Mouse (Mus musculus): ENCODE results near the gene Olfr907. TPM values are rescaled to one million over a fixed set of nuclear protein-coding genes. Genes with fewer than 3 reads are reported as not detected.

Gene Olfr907
- total RNA-seq (2023; ENCODE audit: inconsistent age), result not detected in 4 replicates

DNA sequence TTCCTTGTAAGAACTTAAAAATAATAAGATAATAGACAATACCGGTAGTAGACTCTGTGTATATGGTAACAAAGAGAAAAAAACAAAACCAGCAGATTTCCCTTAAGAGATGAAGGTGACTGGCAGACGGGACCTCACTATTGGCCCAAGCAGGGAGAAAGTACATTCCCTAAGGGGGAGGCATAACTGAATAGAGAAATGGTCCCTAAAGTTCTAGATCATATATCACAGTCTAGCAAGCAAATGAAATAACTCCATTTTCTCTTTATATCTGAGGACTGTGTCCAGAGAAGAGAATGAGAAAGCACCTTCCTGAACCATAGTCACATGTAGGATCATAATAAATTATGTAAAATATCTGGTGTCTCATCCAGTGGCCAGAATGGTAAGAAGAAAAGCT lies at the start of gene Olfr907:
Olfr907 (plus strand) TSS at position 301 of the 400 bp plus-strand sequence.

GRCm38 (mm10) chr9:38447352-38447751 lies 48.2 kb upstream of the Olfr907 start, which contains the start of gene Olfr902:
Gene Olfr902, plus strand, starts transcription at chr9:38447652.

GRCm38 (mm10) chr9:38462844-38463243 lies 32.8 kb upstream of the Olfr907 start, which contains the start of gene Olfr904:
Gene Olfr904, plus strand, starts transcription at chr9:38463144.

GRCm38 (mm10) chr9:38470807-38471206 lies 24.8 kb upstream of the Olfr907 start, which contains the start of gene Olfr905:
Gene Olfr905, plus strand, starts transcription at chr9:38471107.

DNA sequence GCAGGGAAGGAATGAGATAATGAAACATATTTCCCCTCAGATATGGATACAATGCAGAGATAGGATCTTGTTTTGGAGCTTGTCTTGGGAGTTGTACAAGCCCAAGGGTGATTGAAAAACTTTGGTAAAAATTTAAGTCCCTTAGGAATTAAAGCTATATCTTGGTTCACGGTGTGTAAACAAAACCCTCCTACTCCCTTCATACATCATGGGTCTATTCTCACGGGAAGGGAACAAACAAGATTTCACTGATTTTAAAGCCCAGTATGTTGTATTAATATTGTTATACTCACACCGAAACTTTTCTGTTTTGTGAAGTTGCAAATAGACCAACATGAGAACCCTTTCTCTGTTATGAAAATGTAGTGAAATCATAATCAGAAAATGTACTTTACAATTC lies 8.8 kb upstream of the Olfr907 start, which contains the start of gene Olfr906:
Olfr906 (plus strand) TSS at position 301 of the 400 bp plus-strand sequence.

DNA sequence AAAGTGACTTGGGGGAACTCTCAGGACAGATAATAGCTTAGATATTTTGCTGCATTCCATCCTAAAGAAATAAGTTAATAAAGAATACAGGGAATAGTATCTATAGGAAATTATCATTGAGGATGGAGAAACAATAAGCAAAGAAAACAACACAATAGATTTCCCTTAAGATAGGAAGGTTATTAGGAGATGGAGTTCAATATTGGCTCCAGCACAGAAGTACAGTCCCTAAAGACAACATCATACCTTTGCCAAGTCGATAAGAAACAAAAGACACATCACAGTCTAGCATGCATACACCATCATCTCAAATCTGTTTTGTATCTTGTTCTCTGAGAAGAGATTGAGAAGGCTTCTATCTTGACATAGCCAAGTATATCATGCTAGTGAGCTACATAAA lies 25.7 kb downstream of the Olfr907 start, which contains the start of gene Olfr911-ps1:
Olfr911-ps1 (plus strand) TSS at position 301 of the 400 bp plus-strand sequence.

DNA sequence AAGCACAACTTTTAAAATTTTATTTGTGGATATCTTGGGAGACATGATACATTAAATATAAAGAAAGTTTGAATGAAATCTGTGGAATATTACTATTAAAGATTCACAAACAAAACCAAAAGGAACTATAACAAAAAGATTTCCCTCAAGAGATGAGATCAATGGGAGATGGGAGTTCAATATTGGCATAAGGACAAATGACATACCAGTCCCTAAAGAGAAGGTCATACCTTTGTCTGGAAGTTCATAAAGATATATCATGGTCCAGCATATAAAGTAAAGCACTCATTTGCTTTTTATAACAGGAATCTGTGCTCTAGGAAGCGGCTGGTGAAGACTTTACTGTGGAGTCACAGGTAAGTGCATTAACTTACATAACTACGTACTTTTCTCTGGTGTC lies 41.9 kb downstream of the Olfr907 start, which contains the start of gene Olfr910:
Olfr910 (plus strand) TSS at position 301 of the 400 bp plus-strand sequence.

Other genes with a start within 250 kb of the Olfr907 start
- gene Olfr143, start 243.0 kb upstream of the Olfr907 start, total RNA-seq (2023; ENCODE audit: inconsistent age), result not detected in 4 replicates
- not detected in 4 replicates for gene Olfr895, start 227.9 kb upstream of the Olfr907 start, total RNA-seq (2023; ENCODE audit: inconsistent age)
- gene Olfr896-ps1, start 204.7 kb upstream of the Olfr907 start, total RNA-seq (2023; ENCODE audit: inconsistent age), result not detected in 4 replicates
- gene Olfr25, start 166.7 kb upstream of the Olfr907 start, total RNA-seq (2023; ENCODE audit: inconsistent age), result not detected in 4 replicates
- gene Olfr898, start 147.4 kb upstream of the Olfr907 start, total RNA-seq (2023; ENCODE audit: inconsistent age), result not detected in 4 replicates
- not detected in 4 replicates for gene Olfr250, start 128.9 kb upstream of the Olfr907 start, total RNA-seq (2023; ENCODE audit: inconsistent age)
- not detected in 4 replicates for gene Olfr251, start 118.7 kb upstream of the Olfr907 start, total RNA-seq (2023; ENCODE audit: inconsistent age)
- gene Olfr147, start 94.1 kb upstream of the Olfr907 start, total RNA-seq (2023; ENCODE audit: inconsistent age), result not detected in 4 replicates
- gene Olfr901, start 66.3 kb upstream of the Olfr907 start, total RNA-seq (2023; ENCODE audit: inconsistent age), result not detected in 4 replicates
- gene Olfr902, start 48.1 kb upstream of the Olfr907 start, total RNA-seq (2023; ENCODE audit: inconsistent age), result not detected in 4 replicates
- gene Olfr904, start 32.7 kb upstream of the Olfr907 start, total RNA-seq (2023; ENCODE audit: inconsistent age), result not detected in 4 replicates
- not detected in 4 replicates for gene Olfr905, start 24.7 kb upstream of the Olfr907 start, total RNA-seq (2023; ENCODE audit: inconsistent age)
- not detected in 4 replicates for gene Olfr906, start 8.7 kb upstream of the Olfr907 start, total RNA-seq (2023; ENCODE audit: inconsistent age)
- not detected in 4 replicates for gene Olfr911-ps1, start 25.8 kb downstream of the Olfr907 start, total RNA-seq (2023; ENCODE audit: inconsistent age)
- not detected in 4 replicates for gene Olfr910, start 42.0 kb downstream of the Olfr907 start, total RNA-seq (2023; ENCODE audit: inconsistent age)
- gene Olfr912, start 84.4 kb downstream of the Olfr907 start, total RNA-seq (2023; ENCODE audit: inconsistent age), result not detected in 4 replicates
- not detected in 4 replicates for gene Olfr913, start 97.0 kb downstream of the Olfr907 start, total RNA-seq (2023; ENCODE audit: inconsistent age)
- gene Olfr914, start 109.3 kb downstream of the Olfr907 start, total RNA-seq (2023; ENCODE audit: inconsistent age), result not detected in 4 replicates
- not detected in 4 replicates for gene Olfr916, start 164.1 kb downstream of the Olfr907 start, total RNA-seq (2023; ENCODE audit: inconsistent age)
- not detected in 4 replicates for gene Olfr917, start 170.0 kb downstream of the Olfr907 start, total RNA-seq (2023; ENCODE audit: inconsistent age)
- not detected in 4 replicates for gene Olfr918, start 178.8 kb downstream of the Olfr907 start, total RNA-seq (2023; ENCODE audit: inconsistent age)
- not detected in 4 replicates for gene Olfr919, start 207.9 kb downstream of the Olfr907 start, total RNA-seq (2023; ENCODE audit: inconsistent age)
- 8.8 to 12.9 TPM (median 10.5 TPM) in 4 replicates for gene Vwa5a, start 222.5 kb downstream of the Olfr907 start, total RNA-seq (2023; ENCODE audit: inconsistent age)

All from B cell, adult (primary cell).